Mouse (Mus musculus) liver, embryonic 13.5 days (tissue): ENCODE measurements around the gene Nphp4. TPM values are rescaled to one million over a fixed set of nuclear protein-coding genes. Genes with fewer than 3 reads are reported as not detected.
"Not testable (repeated sequence)": the region's sequence is repeated elsewhere in the genome, so short reads cannot be mapped to it uniquely, and the experiment has no call there.

Source experiments
- ATAC-seq: fragments of 200-750 bp; cut with Nextera tagmentation; 2 replicates; pipeline ENCODE4 v1.8.0; 2017; ENCODE audit warnings: low read depth, mild to moderate bottlenecking, moderate number of reproducible peaks, moderate library complexity
- DNase-seq: peaks from one replicate; pipeline ENCODE4 v3.0.0; 2022
- H3K27ac ChIP-seq: fragments of 300-500 bp; sonication (generic); 2 replicates; pipeline ENCODE4 v1.5.1; 2015; ENCODE audit warnings: moderate library complexity, mild to moderate bottlenecking, inconsistent platforms
- H3K27me3 ChIP-seq: fragments of 300-500 bp; sonication (generic); 2 replicates; pipeline ENCODE4 v1.6.1; 2015; ENCODE audit warnings: mild to moderate bottlenecking, inconsistent platforms
- H3K36me3 ChIP-seq: fragments of 300-500 bp; sonication (generic); 2 replicates; pipeline ENCODE4 v1.6.1; 2015; ENCODE audit warnings: mild to moderate bottlenecking, inconsistent platforms
- H3K4me1 ChIP-seq: fragments of 300-500 bp; sonication (generic); replicated peaks from 2 replicates; pipeline ENCODE4 v1.6.1; 2015; ENCODE audit warnings: inconsistent platforms
- H3K4me2 ChIP-seq: fragments of 300-500 bp; sonication (generic); 2 replicates; pipeline ENCODE4 v1.6.1; 2015; ENCODE audit warnings: inconsistent platforms, mild to moderate bottlenecking, moderate library complexity
- H3K4me3 ChIP-seq: fragments of 300-500 bp; sonication (generic); replicated peaks from 2 replicates; pipeline ENCODE4 v1.5.1; 2015; ENCODE audit warnings: mild to moderate bottlenecking, inconsistent platforms
- H3K9ac ChIP-seq: fragments of 300-500 bp; sonication (generic); 2 replicates; pipeline ENCODE4 v1.6.1; 2015; ENCODE audit warnings: mild to moderate bottlenecking, inconsistent platforms
- H3K9me3 ChIP-seq: fragments of 300-500 bp; sonication (generic); replicated peaks from 2 replicates; pipeline ENCODE4 v1.6.1; 2016; ENCODE audit warnings: inconsistent platforms
- WGBS: fragments of 180-500 bp; shearing (Covaris S2); methylation state at CpG from one replicate; pipeline ENCODE4 v1.1.7; 2015; ENCODE audit not compliant: insufficient replicate concordance; 5-methylcytosine and 5-hydroxymethylcytosine counted together
- polyA plus RNA-seq: library from polyadenylated mRNA; unstranded; fragments of >200 nt; fragmentation: Nextera tagmentation; extraction: Ambion mirVana; gene quantifications from 2 replicates; pipeline ENCODE4 v1.2.1, GENCODE M21; 2015

The Nphp4 gene
- polyA plus RNA-seq, 1 experiment from 2014 or later: 0.16 TPM

DNA sequence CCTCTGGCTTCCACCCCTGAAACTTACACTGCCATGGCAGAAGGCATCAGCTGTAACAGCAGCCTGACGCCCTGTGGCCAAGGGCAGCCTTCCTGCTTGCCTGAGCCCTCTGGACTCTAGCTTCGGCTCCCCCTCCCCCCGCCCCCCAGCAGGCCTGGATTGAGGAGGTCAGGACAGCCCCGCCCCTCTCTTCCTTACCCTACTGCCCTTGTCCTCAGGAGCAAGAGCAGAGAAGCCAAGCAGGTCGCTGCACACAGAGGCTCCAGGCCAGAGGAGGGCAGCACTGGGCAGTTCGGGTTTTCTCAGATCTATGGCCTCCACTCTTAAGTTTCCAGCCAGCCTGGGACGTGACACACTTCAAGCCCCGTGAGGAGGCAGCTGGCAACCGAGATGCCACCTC is 64.7 kb downstream of the Nphp4 start:
- H3K27ac ChIP-seq: no peak overlapping the region
- DNase-seq: no peak
- no peak overlapping the region for H3K4me3 ChIP-seq
- H3K9ac ChIP-seq: no peak overlapping the region
- H3K27me3 ChIP-seq: no peaks in the 10 kb centered on the region
- H3K4me1 ChIP-seq: no peaks in the 10 kb centered on the region
- no peak for ATAC-seq
- H3K4me2 ChIP-seq: no peak overlapping the region
- H3K9me3 ChIP-seq: peaks cover 8% of the 10 kb centered on the region
- 20% methylated on average over 9 of the region's 9 CpGs for WGBS
- no peaks in the 10 kb centered on the region for H3K36me3 ChIP-seq

DNA sequence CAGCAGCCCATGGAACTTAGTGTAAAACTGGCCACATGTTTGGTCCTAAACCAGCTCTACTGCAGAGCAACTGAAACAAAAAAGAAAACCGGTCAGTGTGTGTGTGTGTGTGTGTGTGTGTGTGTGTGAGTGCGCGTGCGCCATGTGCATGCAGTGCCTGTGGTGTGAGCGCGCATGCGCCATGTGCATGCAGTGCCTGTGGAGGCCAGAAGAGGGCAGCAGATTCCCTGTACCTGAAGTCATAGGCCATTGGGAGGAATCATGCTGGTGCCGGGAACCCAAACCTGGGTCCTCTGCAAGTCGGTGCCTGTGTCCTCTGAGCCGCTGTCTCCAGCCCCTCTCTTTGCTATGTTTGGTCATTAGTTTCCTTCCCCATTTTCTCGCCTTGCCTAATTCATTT is 65.9 kb downstream of the Nphp4 start:
- no peak overlapping the region for H3K27ac ChIP-seq
- H3K27me3 ChIP-seq: no peaks in the 10 kb centered on the region
- no peak overlapping the region for H3K4me3 ChIP-seq
- no peak for ATAC-seq
- no peaks in the 10 kb centered on the region for H3K36me3 ChIP-seq
- no peak for DNase-seq
- peaks cover under 1% of the 10 kb centered on the region; the same call in 1 of the 2 replicates for H3K4me1 ChIP-seq
- H3K9ac ChIP-seq: no peak overlapping the region
- WGBS: 92% methylated on average over 11 of the region's 11 CpGs
- H3K9me3 ChIP-seq: peaks cover 14% of the 10 kb centered on the region
- H3K4me2 ChIP-seq: no peak overlapping the region

DNA sequence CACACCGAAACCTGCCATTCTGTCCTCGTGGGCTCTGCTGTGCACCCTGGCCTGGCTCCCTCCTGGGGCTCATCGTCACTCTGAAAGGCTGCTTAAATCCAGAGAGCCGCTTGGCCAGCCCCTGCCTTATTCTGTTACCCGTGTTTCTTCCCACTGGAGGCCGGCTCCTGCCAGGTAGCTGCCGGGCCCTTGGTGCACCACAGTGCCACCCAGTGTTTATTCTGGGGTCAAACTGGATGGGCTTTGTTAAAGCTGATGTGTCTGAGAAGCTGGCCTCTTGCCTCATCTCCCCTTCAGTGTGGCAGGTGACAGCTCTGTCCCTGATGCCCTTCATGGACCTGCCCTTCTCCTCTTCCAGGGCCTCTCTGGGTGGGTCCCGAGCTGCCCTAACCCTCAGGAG is 70.0 kb downstream of the Nphp4 start:
- H3K9ac ChIP-seq: no peak overlapping the region
- peaks cover 13% of the 10 kb centered on the region; the same call in 1 of the 2 replicates for H3K4me1 ChIP-seq
- H3K36me3 ChIP-seq: no peaks in the 10 kb centered on the region
- H3K4me3 ChIP-seq: no peak overlapping the region
- ATAC-seq (no peak), DNase-seq (no peak)
- H3K27ac ChIP-seq: no peak overlapping the region
- H3K4me2 ChIP-seq: no peak overlapping the region
- no peaks in the 10 kb centered on the region for H3K27me3 ChIP-seq
- 55% methylated on average over 8 of the region's 8 CpGs for WGBS
- peaks cover 14% of the 10 kb centered on the region for H3K9me3 ChIP-seq

DNA sequence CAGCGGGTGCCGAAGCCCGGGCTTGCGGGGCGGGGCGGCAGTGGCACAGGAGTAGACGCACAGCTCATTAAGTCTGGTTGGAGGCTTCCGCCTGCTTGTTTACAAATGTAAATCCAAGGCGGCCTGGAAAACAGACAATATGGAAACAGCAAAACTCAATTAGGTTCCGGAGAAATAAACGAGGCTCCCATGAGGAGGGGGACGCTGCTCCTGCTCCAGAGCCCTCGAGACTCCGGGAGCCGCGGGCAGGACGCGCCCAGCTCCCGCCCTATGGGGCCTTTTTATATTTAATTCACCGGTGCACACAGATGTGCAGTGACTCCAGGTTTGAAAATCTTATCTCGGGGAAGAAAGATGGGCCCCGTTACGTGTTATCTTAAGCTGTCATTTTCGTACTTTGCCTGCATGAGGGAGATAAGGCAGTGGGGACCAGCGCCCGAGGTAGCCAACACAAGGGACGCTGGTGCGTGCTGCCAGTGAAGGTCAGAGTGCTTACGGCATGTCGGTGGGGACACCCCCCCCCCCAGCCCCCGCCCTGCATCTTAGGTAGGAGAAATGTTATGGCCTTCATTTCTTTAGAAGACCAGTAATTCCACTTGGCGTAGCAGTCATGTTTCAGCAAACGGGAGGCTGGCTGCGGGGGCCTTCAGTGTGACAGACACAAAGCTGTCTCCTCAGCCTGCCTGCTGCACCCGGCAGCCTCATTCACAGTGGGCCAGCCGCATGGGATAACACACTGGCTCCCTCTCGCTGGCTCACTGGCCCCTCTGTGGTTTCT is 71.6 kb downstream of the Nphp4 start:
- Histone ChIP-seq H3K4me2 (peak overlapping the region; percentile 24), H3K9me3 (peaks cover 14% of the 10 kb centered on the region), H3K27ac (peak overlapping the region; percentile 34; the same call in 1 of the 2 replicates), H3K4me3 (no peak overlapping the region), H3K9ac (no peak overlapping the region), H3K4me1 (peaks cover 13% of the 10 kb centered on the region; the same call in 1 of the 2 replicates), H3K27me3 (no peaks in the 10 kb centered on the region), H3K36me3 (no peaks in the 10 kb centered on the region)
- ATAC-seq (peak; percentile 78), DNase-seq (peak; percentile 28)
- 34% methylated on average over 37 of the region's 37 CpGs for WGBS

DNA sequence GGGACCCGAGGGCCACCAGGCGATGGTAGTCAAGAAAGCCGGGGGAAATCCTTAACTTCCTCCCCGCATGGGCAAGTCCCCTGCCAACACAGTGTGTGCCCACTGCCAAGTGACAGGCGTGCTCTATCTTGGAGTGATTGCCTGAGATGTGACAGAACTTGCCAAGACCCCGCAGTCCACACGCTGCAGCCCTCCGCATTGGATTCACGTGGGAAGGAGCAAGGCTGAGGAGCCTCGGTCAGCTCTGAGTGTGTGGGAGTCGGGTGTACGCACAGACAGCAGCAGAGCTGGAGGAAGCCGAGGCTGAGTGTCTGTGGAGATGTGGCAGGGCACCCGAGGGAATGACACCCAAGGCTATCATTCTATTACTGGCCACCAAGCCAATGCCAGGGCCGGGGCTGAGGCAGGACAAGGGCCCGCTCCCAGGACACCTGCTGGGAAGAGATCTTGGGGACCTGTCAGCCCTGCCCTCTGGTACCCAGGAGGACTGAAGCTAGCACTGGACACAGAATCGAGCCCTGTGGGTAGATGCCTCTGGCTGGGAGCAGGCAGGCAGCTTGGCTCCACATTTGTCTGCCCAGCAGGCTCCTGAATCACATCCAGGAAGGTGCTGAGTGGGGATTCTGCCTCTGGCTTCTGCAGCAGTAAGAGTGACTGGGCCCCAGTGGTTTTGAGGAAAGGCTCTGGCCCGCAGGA is 73.1 kb downstream of the Nphp4 start:
- WGBS: 75% methylated on average over 18 of the region's 18 CpGs

DNA sequence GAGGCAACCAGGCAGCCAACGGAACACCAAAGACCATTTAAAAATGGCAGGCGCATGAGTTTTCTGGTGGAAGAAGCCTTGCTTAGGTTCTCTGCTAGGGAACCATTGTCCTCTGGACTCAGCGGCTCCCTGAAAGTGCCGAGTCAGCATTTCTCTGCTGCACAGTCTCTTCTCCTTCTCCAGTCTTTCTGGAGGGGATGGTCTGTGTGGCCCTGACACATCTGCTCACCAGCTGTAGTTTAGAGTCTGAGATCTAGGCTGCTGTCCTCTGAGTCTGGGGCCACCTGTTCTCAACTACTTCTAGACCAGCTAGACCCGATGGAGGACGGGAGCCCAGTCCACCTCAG is 73.7 kb downstream of the Nphp4 start:
- H3K9me3 ChIP-seq: peaks cover 14% of the 10 kb centered on the region
- no peak overlapping the region for H3K27ac ChIP-seq
- no peak overlapping the region for H3K4me3 ChIP-seq
- DNase-seq (no peak), ATAC-seq (no peak)
- no peaks in the 10 kb centered on the region for H3K36me3 ChIP-seq
- H3K27me3 ChIP-seq: no peaks in the 10 kb centered on the region
- peaks cover 13% of the 10 kb centered on the region; the same call in 1 of the 2 replicates for H3K4me1 ChIP-seq
- WGBS: 75% methylated on average over 6 of the region's 6 CpGs
- H3K9ac ChIP-seq: no peak overlapping the region
- H3K4me2 ChIP-seq: no peak overlapping the region

More for the DNA sequence above, 73.1 kb downstream of the Nphp4 start:
- H3K27me3 ChIP-seq: no peaks in the 10 kb centered on the region
- H3K4me1 ChIP-seq: peaks cover 13% of the 10 kb centered on the region; the same call in 1 of the 2 replicates
- H3K9me3 ChIP-seq: peaks cover 14% of the 10 kb centered on the region
- H3K4me2 ChIP-seq: no peak overlapping the region
- H3K9ac ChIP-seq: no peak overlapping the region
- DNase-seq (no peak), ATAC-seq (no peak)
- no peaks in the 10 kb centered on the region for H3K36me3 ChIP-seq
- H3K4me3 ChIP-seq: no peak overlapping the region
- no peak overlapping the region for H3K27ac ChIP-seq

DNA sequence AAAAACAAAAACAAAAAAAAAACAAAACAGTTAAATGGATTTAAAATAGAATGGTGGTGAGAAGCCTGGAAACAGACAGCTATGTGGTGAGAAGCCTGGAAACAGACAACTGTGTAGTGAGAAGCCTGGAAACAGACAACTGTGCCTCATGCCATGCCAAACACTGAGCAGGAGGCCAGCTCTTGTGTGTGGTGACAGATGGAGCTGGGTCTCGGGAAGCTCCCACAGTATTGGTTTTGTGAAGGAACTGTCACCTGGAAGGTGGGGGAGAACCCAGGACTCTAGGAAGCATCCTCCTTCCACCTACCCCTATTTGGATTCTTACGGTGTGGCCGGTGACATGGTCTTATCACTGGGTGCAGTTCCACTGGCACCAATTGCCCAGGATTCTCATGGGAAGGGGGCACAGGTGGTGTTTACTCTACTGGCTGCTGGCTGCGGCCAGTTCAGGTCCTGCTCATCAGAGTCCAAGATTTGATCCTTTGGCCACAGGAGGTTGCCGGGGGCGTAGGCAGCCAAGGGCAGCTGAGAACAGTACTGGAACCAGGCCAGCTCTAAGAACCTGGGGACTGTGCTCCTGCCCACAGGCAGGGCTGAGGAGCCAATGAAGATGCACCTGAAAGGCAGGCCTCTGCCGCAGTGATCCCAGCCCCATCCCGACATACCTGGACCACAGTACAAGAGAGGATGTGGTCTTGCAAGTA is 77.2 kb downstream of the Nphp4 start:
- no peak for DNase-seq
- no peak overlapping the region for H3K27ac ChIP-seq
- no peak for ATAC-seq
- H3K4me3 ChIP-seq: no peak overlapping the region
- 72% methylated on average over 8 of the region's 8 CpGs for WGBS
- H3K36me3 ChIP-seq: no peaks in the 10 kb centered on the region
- H3K4me1 ChIP-seq: peaks cover 2% of the 10 kb centered on the region; the same call in 1 of the 2 replicates
- no peak overlapping the region for H3K9ac ChIP-seq
- no peaks in the 10 kb centered on the region for H3K27me3 ChIP-seq
- H3K9me3 ChIP-seq: no peaks in the 10 kb centered on the region; the same call in none of the 2 replicates
- H3K4me2 ChIP-seq: no peak overlapping the region

DNA sequence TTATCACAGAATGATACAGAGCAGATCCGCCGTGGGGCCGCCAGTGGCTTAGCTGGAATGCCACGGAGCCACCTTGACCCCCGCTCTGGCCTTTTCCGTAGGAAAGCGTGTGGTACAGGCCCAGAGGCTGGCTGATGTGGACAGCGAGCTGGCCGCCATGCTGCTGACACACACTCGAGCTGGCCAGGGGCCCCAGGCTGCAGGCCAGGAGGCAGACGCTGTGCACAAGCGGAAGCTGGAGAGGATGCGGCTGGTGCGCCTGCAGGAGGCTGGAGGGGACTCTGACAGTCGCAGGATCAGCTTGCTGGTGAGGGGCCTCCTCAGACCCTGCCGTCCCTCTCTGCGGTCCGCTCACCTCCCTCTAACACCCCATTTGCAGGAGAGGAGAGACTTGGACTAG is 77.9 kb downstream of the Nphp4 start:
- Histone ChIP-seq H3K9me3 (no peaks in the 10 kb centered on the region; the same call in 1 of the 2 replicates), H3K27me3 (no peaks in the 10 kb centered on the region), H3K4me1 (no peaks in the 10 kb centered on the region), H3K27ac (no peak overlapping the region), H3K4me2 (no peak overlapping the region), H3K36me3 (no peaks in the 10 kb centered on the region), H3K9ac (no peak overlapping the region), H3K4me3 (no peak overlapping the region)
- 52% methylated on average over 18 of the region's 18 CpGs for WGBS
- ATAC-seq (no peak), DNase-seq (no peak)

DNA sequence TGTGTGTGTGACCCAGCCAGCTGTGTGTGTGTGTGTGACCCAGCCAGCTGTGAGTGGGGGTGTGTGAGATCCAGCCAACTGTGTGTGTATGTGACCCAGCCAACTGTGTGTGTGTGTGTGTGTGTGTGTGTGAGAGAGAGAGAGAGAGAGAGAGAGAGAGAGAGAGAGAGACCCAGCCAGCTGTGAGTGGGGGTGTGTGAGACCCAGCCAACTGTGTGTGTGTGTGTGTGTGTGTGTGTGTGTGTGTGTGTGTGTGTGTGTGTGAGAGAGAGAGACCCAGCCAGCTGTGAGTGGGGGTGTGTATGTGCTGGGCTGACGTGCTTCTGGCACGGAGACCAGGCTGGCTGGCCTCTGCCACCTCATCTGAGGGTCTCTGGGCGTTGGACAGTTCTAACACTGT is 79.3 kb downstream of the Nphp4 start:
- H3K9me3 ChIP-seq, ATAC-seq, H3K4me3 ChIP-seq, DNase-seq, H3K4me1 ChIP-seq, H3K36me3 ChIP-seq, H3K4me2 ChIP-seq, H3K9ac ChIP-seq, H3K27ac ChIP-seq, H3K27me3 ChIP-seq: not testable (repeated sequence)
- WGBS: 62% methylated on average over 3 of the region's 3 CpGs

DNA sequence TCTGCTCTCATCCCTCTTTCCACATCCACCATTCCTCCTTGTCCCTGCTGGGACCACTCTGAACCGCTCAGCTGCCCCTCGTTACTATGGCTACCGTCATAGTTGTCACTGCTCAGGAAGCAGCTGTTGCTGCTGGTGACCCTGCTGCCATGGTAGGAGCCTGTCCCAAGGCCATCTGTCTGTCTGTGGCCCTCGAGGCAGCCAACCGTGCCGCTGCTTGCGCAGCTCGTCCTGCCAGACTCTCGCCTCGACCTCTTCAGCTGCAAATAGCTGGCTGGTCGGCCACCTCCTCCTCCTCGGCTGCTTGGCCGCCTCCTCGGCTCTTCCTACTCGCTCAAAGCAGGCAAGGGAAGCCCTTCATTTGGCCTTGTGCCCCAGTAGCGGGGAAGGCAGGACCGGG is 81.7 kb downstream of the Nphp4 start:
- H3K4me3 ChIP-seq: no peak overlapping the region
- H3K36me3 ChIP-seq: no peaks in the 10 kb centered on the region
- DNase-seq (no peak), ATAC-seq (no peak)
- no peak overlapping the region for H3K4me2 ChIP-seq
- H3K27ac ChIP-seq: no peak overlapping the region
- no peak overlapping the region for H3K9ac ChIP-seq
- H3K4me1 ChIP-seq: no peaks in the 10 kb centered on the region
- no peaks in the 10 kb centered on the region for H3K9me3 ChIP-seq
- WGBS: 46% methylated on average over 17 of the region's 17 CpGs
- H3K27me3 ChIP-seq: no peaks in the 10 kb centered on the region

DNA sequence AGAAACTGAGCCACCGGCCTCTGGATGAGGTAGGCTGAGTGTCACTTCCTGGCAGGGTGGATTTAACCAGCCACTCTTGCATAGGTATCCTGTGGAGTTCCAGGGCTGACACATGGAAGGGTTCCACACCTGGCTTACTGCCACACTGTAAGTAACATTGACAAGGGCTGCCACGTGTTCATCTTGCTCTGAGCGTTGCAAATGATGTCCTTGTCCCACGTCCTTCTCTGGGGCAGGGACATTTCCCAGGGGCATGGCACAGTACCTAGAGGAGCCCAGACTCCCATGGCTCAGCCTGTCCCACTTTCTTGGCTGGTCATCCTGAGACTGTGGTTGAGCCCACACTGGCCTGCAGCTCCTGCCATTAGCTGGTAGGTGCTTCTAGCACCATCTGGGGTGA is 91.5 kb downstream of the Nphp4 start:
- Histone ChIP-seq H3K27ac (no peak overlapping the region), H3K36me3 (no peaks in the 10 kb centered on the region)
- 46% methylated on average over 4 of the region's 4 CpGs for WGBS

More for the DNA sequence above, 91.5 kb downstream of the Nphp4 start:
- H3K9me3 ChIP-seq: no peaks in the 10 kb centered on the region
- ATAC-seq (no peak), DNase-seq (no peak)
- H3K9ac ChIP-seq: no peak overlapping the region
- H3K27me3 ChIP-seq: no peaks in the 10 kb centered on the region
- H3K4me3 ChIP-seq: no peak overlapping the region
- H3K4me2 ChIP-seq: no peak overlapping the region
- H3K4me1 ChIP-seq: no peaks in the 10 kb centered on the region
